Mouse (Mus musculus) thymus, adult 2 months (tissue): Measurements from ENCODE around the gene Rbm20.

Source experiments
- CTCF ChIP-seq: fragments of 200-500 bp; IDR thresholded peaks from 2 replicates; pipeline ENCODE4 v1.5.1; 2012; ENCODE audit warnings: mild to moderate bottlenecking, control low read depth, low read length, moderate library complexity, borderline replicate concordance; ENCODE audit not compliant: control insufficient read depth, poor library complexity, insufficient read depth; ENCODE audit errors: extremely low read depth
- POLR2A ChIP-seq: fragments of 200-500 bp; IDR thresholded peaks from 2 replicates; pipeline ENCODE4 v1.6.1; 2012; ENCODE audit warnings: mild to moderate bottlenecking, low read length, control low read depth, moderate library complexity; ENCODE audit not compliant: control insufficient read depth, poor library complexity, insufficient read depth; ENCODE audit errors: extremely low read depth

GRCm38 (mm10) chr19:53729919-53730318, 52.8 kb downstream of the Rbm20 start:
- no peak for TF ChIP-seq CTCF
- no peak for TF ChIP-seq POLR2A
